Mouse (Mus musculus) left cerebral cortex, adult 2 months (tissue): ENCODE results near the gene Grin2a. TPM values are rescaled to one million over a fixed set of nuclear protein-coding genes. Genes with fewer than 3 reads are reported as not detected.

Experiments used
- DNase-seq, 2 experiments: peaks; one replicate each; pipeline ENCODE4 v3.0.0; 2021 to 2022; ENCODE audit warnings: low spot score in 2 of 2, mixed read lengths in 1 of 2; ENCODE audit errors: extremely low spot score in 1 of 2
- H3K27ac ChIP-seq: fragments of 200-600 bp; 2 replicates; pipeline ENCODE4 v1.8.1; 2022
- H3K4me3 ChIP-seq: fragments of 200-600 bp; 2 replicates; pipeline ENCODE4 v1.8.1; 2022
- CTCF ChIP-seq: fragments of 200-600 bp; IDR thresholded peaks from 2 replicates; pipeline ENCODE4 v1.8.1; 2022; ENCODE audit warnings: antibody characterized with exemption, mild to moderate bottlenecking, moderate library complexity
- intact Hi-C: fragments of 180-260 bp; cut with DNase I; formaldehyde crosslinking; loops from one replicate; pipeline ENCODE4 v1.15.1; 2025
- long read RNA-seq, 2 experiments: library from polyadenylated mRNA; stranded (forward); transcript quantifications; one replicate each; pipeline ENCODE4 v2.0.0; 2021; ENCODE audit warnings: borderline mapping rate in 2 of 2
- total RNA-seq, 2 experiments: library from RNA; stranded (reverse); gene quantifications; 2 replicates each; pipeline ENCODE4 v1.2.3; 2021

The Grin2a gene
- 100 to 1,000 TPM; 274 to 277 TPM for total RNA-seq
- long read RNA-seq, experiment 1, partial matches to known transcripts: 4 of 22 reads
- long read RNA-seq, experiment 1, other reads (novel, unspliced or antisense): 18 of 22 reads
- long read RNA-seq, experiment 2, partial matches to known transcripts: 3 of 27 reads
- long read RNA-seq, experiment 2, other reads (novel, unspliced or antisense): 24 of 27 reads

DNA sequence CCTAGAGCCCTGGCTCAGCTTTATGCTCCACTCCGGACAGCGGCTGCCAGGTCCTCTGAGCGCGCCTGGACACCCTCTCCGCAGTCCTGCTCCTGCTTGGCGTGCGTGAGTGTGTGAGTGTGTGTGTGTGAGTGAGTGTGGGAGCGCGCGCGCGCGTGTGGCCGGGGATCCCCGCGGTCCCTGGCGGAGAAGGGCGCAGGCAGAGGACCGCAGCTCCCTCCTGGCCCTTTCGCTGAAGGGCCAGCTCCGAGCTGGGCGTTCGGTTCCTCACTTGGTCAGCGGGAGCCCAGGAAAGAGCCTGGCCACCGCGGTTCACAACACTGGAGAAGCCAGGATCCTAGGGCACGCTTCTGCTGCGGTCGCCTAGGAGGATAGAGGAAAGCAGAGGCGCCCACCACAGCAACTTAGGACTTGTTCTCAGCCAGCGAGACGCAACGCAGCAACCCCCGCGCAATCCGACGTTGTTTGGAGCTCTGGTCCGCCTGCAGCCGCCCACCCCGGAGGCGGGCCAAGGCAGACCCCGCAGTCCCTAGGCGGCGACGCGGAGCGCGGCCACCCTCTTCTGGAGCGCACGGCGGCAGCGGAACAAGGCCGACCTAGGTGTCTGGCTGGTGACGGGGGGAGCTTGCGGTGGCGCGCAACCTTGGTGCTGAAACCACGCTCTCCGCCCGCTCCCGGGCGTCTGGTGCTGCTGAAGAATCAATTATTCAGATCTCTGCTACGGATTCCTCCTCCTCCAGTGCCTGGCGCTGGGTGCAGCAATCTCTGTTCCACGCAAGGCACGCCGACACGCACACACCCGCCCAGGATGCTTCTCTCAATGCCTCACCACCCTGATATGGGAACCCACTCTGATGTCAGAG, at the start of gene Grin2a:
Gene Grin2a, minus strand, starts transcription at position 610 of the 863 bp plus-strand sequence.
- intact Hi-C loops: loop anchor here (1.0 to 10.0 kb wide), 8 partner anchors 40 to 1112 kb away; no protein-coding TSS in a partner anchor
- Histone ChIP-seq H3K4me3 (peak within 1 kb of the TSS; percentile 69), H3K27ac (peak within 1 kb of the TSS; percentile 98)
- no peak for TF ChIP-seq CTCF
- peak; percentile 74 to 77 for DNase-seq

DNA sequence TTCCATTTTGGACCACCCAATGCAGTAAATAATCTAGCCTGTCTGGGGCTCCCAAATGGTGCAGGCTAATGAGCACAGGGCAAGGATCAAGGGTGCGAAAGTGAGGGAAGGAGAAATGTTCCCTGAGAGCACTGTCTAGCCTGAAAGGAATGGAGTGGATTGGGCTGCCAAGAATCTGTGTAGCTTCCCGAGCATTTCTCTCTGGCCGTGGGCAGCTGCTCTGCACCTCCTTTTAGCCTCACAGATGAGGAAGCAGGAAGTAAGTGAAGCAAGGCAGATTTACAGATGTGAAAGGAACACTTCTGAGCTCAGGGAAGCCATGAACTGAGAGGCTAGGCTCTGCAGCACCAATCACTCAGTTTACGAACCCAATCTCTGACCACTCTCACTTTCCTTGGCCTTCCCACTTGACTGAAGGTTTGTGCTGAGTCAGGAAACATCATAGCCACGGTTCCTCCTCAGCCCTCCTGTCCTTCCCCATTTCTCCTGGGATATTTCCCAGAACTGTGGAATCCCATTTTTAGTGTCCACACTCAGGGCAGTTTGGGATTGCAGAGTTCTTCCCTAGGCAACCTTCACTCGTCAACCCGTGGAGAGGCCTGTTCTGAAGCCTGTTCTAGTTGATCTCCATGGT, 40.3 kb upstream of the Grin2a start:
- intact Hi-C loops: loop anchor here (2.0 kb wide), 1 partner anchor 41 kb away; the partner anchor contains the start of gene Grin2a
- DNase-seq: no peak
- TF ChIP-seq CTCF: no peak

DNA sequence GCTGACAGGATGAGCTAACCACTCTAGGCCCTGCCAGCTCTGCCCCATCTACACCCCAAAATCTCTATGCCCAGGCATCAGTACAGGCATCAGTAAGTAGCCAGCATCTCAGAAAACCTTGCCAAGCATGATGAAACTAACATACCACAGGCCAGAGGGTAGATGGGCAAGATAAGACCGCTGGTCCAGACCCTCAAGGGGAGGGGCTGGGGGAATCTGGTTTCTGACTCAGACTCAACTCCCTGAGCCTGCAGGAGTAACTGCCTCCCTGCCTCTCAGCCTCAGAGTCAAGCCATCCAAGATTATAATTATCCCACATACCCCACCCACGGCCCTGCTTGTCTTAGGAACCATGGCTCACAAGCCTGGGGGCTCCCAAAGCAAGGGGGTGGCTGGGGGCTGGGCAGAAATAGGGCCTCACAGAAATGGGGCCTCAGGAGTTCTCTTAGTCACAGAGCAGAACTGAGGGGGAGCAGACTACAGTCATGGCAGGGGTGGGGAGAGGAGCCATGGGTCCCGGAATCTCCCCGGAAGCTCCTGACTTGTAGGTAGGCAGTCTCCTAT, 38.1 kb upstream of the Grin2a start:
- Histone ChIP-seq H3K4me3 (no peak overlapping the region), H3K27ac (peak overlapping the region; percentile 67)
- DNase-seq: peak; percentile 70 to 72
- TF ChIP-seq CTCF: no peak
- intact Hi-C loops: loop anchor here (1.0 kb wide), 1 partner anchor 30 kb away; no protein-coding TSS in a partner anchor

More for the DNA sequence above, 40.3 kb upstream of the Grin2a start:
- Histone ChIP-seq H3K27ac (peak overlapping the region; percentile 48; the same call in 1 of the 2 replicates), H3K4me3 (no peak overlapping the region)

GRCm38 (mm10) chr16:10031891-10032290, 36.5 kb upstream of the Grin2a start:
- TF ChIP-seq CTCF: no peak
- DNase-seq: no peak
- intact Hi-C loops: no loop called here
- Histone ChIP-seq H3K27ac (no peak overlapping the region), H3K4me3 (no peak overlapping the region)

- DNase-seq: no peak
- intact Hi-C loops: no loop called here
- Histone ChIP-seq H3K27ac (no peak overlapping the region), H3K4me3 (no peak overlapping the region)
- TF ChIP-seq CTCF: no peak
Observed at GRCm38 (mm10) chr16:10026741-10027140, 31.4 kb upstream of the Grin2a start.

DNA sequence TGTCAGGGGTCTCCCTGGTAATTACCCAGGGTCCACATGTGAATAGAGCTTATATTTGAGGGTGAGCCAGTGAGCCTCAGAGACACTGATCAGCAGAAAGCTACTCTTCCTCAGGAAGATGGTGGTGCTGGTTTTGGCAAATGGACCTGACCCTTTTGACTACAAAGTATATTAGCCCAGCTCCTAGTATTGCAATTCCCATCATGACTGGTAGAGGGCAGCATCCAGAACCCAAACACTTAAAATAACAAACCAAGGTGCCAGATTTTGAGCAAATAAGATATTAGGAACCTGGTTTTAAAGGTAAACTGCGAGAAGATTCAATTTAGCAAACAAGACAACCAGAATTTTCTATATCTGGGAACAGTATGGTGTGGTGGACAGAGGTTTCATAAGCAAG, 14.4 kb upstream of the Grin2a start:
- peak; percentile 39 for TF ChIP-seq CTCF
- H3K27ac ChIP-seq: no peak overlapping the region
- intact Hi-C loops: no loop called here

DNA sequence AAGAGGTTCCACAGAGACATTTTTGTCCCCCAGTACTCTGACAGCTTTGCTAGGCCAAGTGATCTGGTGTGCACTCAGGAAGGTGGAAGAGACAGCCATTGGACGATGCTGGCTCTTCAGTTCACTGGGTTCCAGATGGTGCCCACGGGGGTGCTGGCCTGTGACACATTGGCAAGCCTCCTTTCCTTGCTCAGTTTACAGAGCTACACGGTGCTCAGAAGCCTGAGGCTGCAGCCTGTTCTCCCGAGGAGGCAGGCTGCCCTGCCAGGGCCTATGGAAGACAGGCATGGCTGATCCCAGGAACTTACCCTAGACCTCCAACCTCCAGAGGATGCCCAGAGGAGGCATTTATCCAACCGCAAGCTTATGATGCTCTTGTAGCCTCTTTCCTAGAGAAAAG, 10.2 kb upstream of the Grin2a start:
- TF ChIP-seq CTCF: no peak

More for the DNA sequence above, 14.4 kb upstream of the Grin2a start:
- DNase-seq: no peak
- no peak overlapping the region for H3K4me3 ChIP-seq

GRCm38 (mm10) chr16:10004096-10004495, 8.7 kb upstream of the Grin2a start:
- Histone ChIP-seq H3K4me3 (no peak overlapping the region), H3K27ac (no peak overlapping the region)
- peak in 1 of 2 experiments; percentile 3 for DNase-seq
- intact Hi-C loops: no loop called here
- TF ChIP-seq CTCF: no peak

More for the DNA sequence above, 10.2 kb upstream of the Grin2a start:
- H3K4me3 ChIP-seq: no peak overlapping the region
- DNase-seq: peak in 1 of 2 experiments; percentile 0
- H3K27ac ChIP-seq: no peak overlapping the region
- intact Hi-C loops: no loop called here

GRCm38 (mm10) chr16:10003001-10003400, 7.6 kb upstream of the Grin2a start:
- no peak for TF ChIP-seq CTCF
- intact Hi-C loops: no loop called here
- H3K27ac ChIP-seq: no peak overlapping the region
- DNase-seq: peak in 1 of 2 experiments; percentile 3
- no peak overlapping the region for H3K4me3 ChIP-seq

DNA sequence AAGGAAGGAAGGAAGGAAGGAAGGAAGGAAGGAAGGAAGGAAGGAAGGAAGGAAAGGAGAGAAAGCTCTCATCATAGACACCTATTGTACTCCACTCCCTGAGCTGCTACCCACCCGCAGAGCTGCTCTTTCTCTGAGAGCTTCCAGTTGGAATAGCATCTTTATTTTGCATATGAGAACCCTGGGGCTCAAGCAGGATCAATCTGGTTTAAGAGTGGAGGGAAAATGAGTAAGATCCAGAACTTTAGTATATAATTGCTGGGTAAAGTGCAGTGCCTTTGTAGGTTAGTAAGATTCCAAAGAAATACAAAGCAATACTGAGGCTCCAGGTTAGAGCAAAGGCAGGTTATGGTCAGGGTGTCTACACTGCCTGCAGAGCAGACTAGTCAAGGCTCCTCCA, 6.2 kb upstream of the Grin2a start:
- intact Hi-C loops: no loop called here
- Histone ChIP-seq H3K27ac (no peak overlapping the region), H3K4me3 (no peak overlapping the region)
- DNase-seq: peak in 1 of 2 experiments; percentile 1
- TF ChIP-seq CTCF: no peak

- intact Hi-C loops: loop anchor here (10.0 kb wide), 2 partner anchors 415 to 725 kb away; no protein-coding TSS in a partner anchor
- TF ChIP-seq CTCF: no peak
- no peak overlapping the region for H3K27ac ChIP-seq
- no peak overlapping the region for H3K4me3 ChIP-seq
- peak in 1 of 2 experiments; percentile 7 for DNase-seq
Observed at GRCm38 (mm10) chr16:9999926-10000325, 4.6 kb upstream of the Grin2a start.
